Mouse (Mus musculus) left cerebral cortex, postnatal 4 days (tissue): ENCODE measurements around the gene Olfr1367. TPM values are rescaled to one million over a fixed set of nuclear protein-coding genes. Genes with fewer than 3 reads are reported as not detected.
A peak's percentile ranks its signal among the peaks of the same experiment; 100 is the strongest.
"Not testable (repeated sequence)": the region's sequence is repeated elsewhere in the genome, so short reads cannot be mapped to it uniquely, and the experiment has no call there.

Source experiments
- DNase-seq: peaks from one replicate; pipeline ENCODE4 v3.0.0-alpha.2; 2022
- intact Hi-C: fragments of 180-260 bp; cut with DNase I; formaldehyde crosslinking; loops from one replicate; pipeline ENCODE4 v1.15.1; 2025
- microRNA-seq: library from miRNA; unstranded; fragments of <30 nt; microRNA quantifications from one replicate; pipeline ENCODE4 v1.2.0, GENCODE M21; 2022
- total RNA-seq, 2 experiments: library from RNA; stranded (reverse); gene quantifications; 2 replicates each; pipeline ENCODE4 v1.2.3; 2021

The Olfr1367 gene
- total RNA-seq, 2 experiments from 2014 or later: not detected

- intact Hi-C loops: no loop called here
- no peak for DNase-seq
Observed at GRCm38 (mm10) chr13:21395211-21395610, 48.5 kb downstream of the Olfr1367 start.

GRCm38 (mm10) chr13:21395623-21396022 is 48.9 kb downstream of the Olfr1367 start:
- DNase-seq: no peak
- intact Hi-C loops: no loop called here

DNA sequence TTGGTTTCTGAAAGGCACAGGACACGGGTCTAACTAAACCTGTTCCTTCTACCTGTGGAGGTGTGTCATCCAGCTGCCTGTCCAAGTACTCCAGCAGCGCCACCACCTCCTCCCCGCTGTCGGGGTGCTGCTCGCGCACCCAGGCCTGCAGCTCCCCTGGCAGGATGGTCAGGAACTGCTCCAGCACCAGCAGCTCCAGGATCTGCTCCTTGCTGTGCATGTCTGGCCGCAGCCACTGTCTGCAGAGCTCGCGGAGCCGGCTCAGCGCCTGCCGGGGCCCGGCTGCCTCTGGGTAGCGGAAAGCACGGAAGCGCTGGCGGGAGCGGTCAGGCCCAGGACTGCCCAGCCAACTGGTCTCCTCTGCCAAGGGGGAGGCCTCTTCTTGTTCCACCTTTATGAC is 49.3 kb downstream of the Olfr1367 start:
- DNase-seq: peak; percentile 11
- intact Hi-C loops: not testable (repeated sequence)

DNA sequence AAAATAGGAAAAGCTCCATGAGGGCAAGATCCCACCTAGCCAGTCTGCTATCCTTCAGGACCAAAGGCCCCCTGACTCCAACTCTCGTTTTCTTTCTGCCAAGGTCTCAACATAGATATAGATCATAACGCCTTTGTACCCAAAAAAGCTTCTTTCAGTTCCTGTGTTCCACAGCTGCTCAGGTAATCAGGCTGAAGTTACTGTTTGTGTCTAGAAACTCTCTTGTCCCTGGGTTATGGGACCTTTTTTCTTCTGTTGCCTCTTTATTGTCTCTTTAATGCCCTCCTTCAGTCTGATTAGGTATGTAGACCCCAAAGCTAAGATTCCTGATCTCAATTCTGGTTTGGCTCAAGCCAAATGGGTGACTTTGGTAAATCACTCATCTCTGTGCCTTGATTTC is 50.8 kb downstream of the Olfr1367 start:
- intact Hi-C loops: no loop called here
- no peak for DNase-seq

Small RNA genes lying within 50 kb of the gene (microRNA-seq; reads per million reads assigned to microRNA genes)
- not detected for gene Mir6942

Other genes starting within 250 kb of the Olfr1367 start
- gene Olfr1369-ps1, start 235.4 kb upstream of the Olfr1367 start, total RNA-seq: not detected
- not detected for gene Olfr263, start 217.3 kb upstream of the Olfr1367 start, total RNA-seq
- not detected for gene Olfr1368, start 201.0 kb upstream of the Olfr1367 start, total RNA-seq
- gene Trim27, start 167.5 kb upstream of the Olfr1367 start, total RNA-seq: 10 to 100 TPM; 57.6 to 65.0 TPM
- not detected for gene Gpx5, start 54.2 kb upstream of the Olfr1367 start, total RNA-seq
- not detected for gene Gpx6, start 34.8 kb upstream of the Olfr1367 start, total RNA-seq
- gene Zscan12, start 15.9 kb downstream of the Olfr1367 start, total RNA-seq: 10 to 100 TPM; 11.0 to 11.3 TPM
- 10 to 100 TPM; 49.4 to 56.1 TPM for gene Zkscan3, start 55.8 kb downstream of the Olfr1367 start, total RNA-seq
- gene Pgbd1, start 94.1 kb downstream of the Olfr1367 start, total RNA-seq: 1 to 10 TPM; 1.3 to 2.2 TPM
- 10 to 100 TPM; 27.0 to 28.7 TPM for gene Zscan26, start 106.8 kb downstream of the Olfr1367 start, total RNA-seq
- gene Nkapl, start 121.6 kb downstream of the Olfr1367 start, total RNA-seq: 1 to 10 TPM in 1 of 2 experiments, under 1 TPM in 1; 0.97 to 1.5 TPM
- 1 to 10 TPM; 7.8 to 8.8 TPM for gene Zkscan4, start 132.0 kb downstream of the Olfr1367 start, total RNA-seq
- not detected for gene Gm10065, start 132.5 kb downstream of the Olfr1367 start, total RNA-seq
- 10 to 100 TPM; 11.3 to 14.5 TPM for gene AK157302, start 148.3 kb downstream of the Olfr1367 start, total RNA-seq
- gene Gm11273, start 154.5 kb downstream of the Olfr1367 start, total RNA-seq: 10 to 100 TPM; 36.2 to 49.5 TPM
- gene Zkscan8, start 184.2 kb downstream of the Olfr1367 start, total RNA-seq: 10 to 100 TPM; 13.7 to 13.9 TPM
- not detected for gene Olfr1366, start 195.9 kb downstream of the Olfr1367 start, total RNA-seq
- gene Olfr1535, start 213.0 kb downstream of the Olfr1367 start, total RNA-seq: not detected
- not detected for gene Olfr1364, start 234.8 kb downstream of the Olfr1367 start, total RNA-seq